Mouse (Mus musculus) splenic B cell, adult 2 months (primary cell): ENCODE measurements around the gene Tm4sf1.

Experiments used
- DNase-seq: peaks from one replicate; pipeline ENCODE4 v3.0.0-alpha.2; 2011; ENCODE audit warnings: low read depth, low spot score
- H3K27me3 ChIP-seq: 2 replicates; pipeline ENCODE4 v1.6.1; 2012; ENCODE audit warnings: mild to moderate bottlenecking, low read length, moderate library complexity, mixed read lengths; ENCODE audit not compliant: control insufficient read depth, poor library complexity, insufficient read depth, severe bottlenecking
- H3K36me3 ChIP-seq: 2 replicates; pipeline ENCODE4 v1.6.1; 2012; ENCODE audit warnings: mild to moderate bottlenecking, low read length, moderate library complexity, mixed read lengths; ENCODE audit not compliant: control insufficient read depth, poor library complexity, insufficient read depth, severe bottlenecking

The Tm4sf1 gene

GRCm38 (mm10) chr3:57252551-57252950 lies 49.2 kb downstream of the Tm4sf1 start:
- DNase-seq = no peak
- H3K36me3 ChIP-seq = no peaks in the 10 kb centered on the region
- H3K27me3 ChIP-seq = no peaks in the 10 kb centered on the region

DNA sequence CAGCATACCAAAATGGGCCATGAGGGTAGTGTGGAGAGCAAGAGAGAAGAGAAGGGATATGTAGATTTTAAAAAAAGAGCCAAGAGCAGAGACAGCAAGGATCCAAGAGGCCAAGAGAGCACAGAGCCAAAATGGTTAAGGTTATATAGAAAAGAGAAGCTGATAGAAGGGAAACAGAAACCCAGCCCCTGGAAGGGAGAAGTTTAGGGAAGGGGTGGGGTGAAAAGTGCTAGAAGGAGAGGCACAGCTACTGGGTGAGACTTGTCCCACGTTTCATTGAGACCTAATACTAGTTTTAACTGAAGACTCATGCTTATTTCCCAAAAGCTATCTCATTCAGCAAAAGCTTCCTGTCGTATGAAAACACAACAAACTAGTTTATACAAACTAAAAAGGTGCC lies 56.5 kb downstream of the Tm4sf1 start:
- no peak for DNase-seq

More for the DNA sequence above, 56.5 kb downstream of the Tm4sf1 start:
- Histone ChIP-seq H3K36me3 (no peaks in the 10 kb centered on the region), H3K27me3 (no peaks in the 10 kb centered on the region)
